Mouse (Mus musculus) T-cell, adult 66 days (primary cell): ENCODE measurements around the gene Hist1h2ai. TPM values are rescaled to one million over a fixed set of nuclear protein-coding genes. Genes with fewer than 3 reads are reported as not detected.

Experiments
- total RNA-seq, 2 experiments: library from RNA; stranded (reverse); gene quantifications; 3 replicates in 1 of 2; 4 replicates in 1 of 2; pipeline ENCODE4 v1.2.4; 2023

The Hist1h2ai gene
- total RNA-seq: 10 to 100 TPM; 69.0 to 85.5 TPM

DNA sequence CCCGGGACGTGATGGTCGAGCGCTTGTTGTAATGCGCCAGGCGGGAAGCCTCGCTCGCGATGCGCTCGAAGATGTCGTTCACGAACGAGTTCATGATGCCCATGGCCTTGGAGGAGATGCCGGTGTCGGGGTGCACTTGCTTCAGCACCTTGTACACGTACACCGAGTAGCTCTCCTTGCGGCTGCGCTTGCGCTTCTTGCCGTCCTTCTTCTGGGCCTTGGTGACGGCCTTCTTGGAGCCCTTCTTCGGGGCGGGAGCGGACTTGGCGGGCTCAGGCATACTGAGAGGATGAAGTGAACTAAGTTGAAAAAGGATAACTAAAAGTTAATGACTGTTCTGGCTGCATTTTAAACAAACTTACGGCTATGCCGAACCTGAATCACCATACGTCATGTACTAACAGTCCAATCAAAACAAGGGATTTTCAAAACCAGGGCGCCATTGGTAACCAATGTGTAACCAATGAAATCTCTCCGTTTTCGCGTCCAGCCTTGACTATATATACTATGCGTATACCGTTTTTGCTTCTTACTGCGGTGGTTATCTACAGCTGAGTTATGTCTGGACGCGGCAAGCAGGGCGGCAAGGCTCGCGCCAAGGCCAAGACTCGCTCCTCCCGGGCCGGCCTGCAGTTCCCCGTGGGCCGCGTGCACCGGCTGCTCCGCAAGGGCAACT is at the start of gene Hist1h2ai, which contains the start of gene Hist1h2bl:
Hist1h2ai (plus strand) TSS at position 559 of the 676 bp plus-strand sequence.
Hist1h2bl (minus strand) TSS at position 280 of the 676 bp plus-strand sequence.

DNA sequence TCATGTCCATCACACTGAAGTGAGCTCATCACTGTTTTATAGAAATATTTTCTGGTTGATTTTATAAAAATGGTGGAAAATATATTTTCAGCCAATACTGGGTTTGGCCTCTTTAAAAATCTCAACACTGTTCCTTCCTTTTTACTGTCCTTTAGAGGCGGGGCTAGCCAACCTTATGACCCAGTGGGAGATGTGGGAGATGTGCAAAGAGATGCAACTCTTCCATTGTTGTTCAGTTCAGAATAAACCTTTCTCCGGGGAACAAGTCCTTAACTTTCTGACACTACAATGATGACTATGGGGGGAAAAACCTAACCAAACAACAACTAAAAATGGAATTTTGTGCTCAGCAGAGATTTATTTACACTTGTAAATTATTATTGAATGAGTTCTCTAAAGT is 38.9 kb upstream of the Hist1h2ai start, which contains the start of gene Olfr1360:
Olfr1360 (minus strand) TSS at position 101 of the 400 bp plus-strand sequence.

DNA sequence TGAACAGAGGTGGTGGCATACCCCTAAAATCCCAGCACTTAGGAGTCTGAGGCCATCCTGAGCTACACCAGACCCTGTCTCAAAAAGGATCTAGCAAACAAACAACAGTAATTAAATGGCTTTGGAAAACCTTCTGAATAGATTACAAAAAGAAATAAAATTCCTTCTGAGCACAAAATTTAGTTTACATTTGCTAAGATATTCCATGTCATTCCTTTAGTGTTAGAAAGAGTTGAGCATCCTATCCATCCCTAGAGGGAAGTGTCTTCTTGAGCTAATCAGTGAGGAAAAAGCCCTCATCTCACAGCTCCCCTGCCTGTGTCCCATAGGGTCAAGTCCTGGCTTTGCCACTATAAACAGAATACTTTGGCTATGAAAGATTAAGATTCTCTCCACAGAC is 18.4 kb upstream of the Hist1h2ai start, which contains the start of gene Olfr1359:
Olfr1359 (plus strand) TSS at position 301 of the 400 bp plus-strand sequence.

GRCm38 (mm10) chr13:21717397-21718357 is 1.5 kb downstream of the Hist1h2ai start, which contains the start of gene Hist1h3h:
Gene Hist1h3h, plus strand, starts transcription at chr13:21717659.

DNA sequence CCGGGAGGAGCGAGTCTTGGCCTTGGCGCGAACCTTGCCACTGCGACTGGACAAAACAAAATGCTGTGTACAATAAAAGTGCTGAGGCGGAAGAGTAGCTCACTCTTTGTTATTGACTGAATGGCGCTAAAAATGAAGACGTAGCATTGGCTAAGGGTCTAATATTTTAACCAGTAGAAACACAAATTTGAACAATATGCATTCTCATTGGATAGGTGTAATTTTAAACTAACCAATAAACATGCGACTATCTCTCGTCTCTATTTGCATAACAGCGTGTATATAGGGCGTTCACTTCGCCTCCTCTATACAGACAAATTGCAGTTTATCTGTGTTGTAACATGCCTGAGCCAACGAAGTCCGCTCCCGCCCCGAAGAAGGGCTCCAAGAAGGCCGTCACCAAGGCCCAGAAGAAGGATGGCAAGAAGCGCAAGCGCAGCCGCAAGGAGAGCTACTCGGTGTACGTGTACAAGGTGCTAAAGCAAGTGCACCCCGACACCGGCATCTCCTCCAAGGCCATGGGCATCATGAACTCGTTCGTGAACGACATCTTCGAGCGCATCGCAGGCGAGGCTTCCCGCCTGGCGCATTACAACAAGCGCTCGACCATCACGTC is 5.6 kb downstream of the Hist1h2ai start, which contains the start of gene Hist1h2bm:
Hist1h2bm (plus strand) TSS at position 288 of the 616 bp plus-strand sequence.

DNA sequence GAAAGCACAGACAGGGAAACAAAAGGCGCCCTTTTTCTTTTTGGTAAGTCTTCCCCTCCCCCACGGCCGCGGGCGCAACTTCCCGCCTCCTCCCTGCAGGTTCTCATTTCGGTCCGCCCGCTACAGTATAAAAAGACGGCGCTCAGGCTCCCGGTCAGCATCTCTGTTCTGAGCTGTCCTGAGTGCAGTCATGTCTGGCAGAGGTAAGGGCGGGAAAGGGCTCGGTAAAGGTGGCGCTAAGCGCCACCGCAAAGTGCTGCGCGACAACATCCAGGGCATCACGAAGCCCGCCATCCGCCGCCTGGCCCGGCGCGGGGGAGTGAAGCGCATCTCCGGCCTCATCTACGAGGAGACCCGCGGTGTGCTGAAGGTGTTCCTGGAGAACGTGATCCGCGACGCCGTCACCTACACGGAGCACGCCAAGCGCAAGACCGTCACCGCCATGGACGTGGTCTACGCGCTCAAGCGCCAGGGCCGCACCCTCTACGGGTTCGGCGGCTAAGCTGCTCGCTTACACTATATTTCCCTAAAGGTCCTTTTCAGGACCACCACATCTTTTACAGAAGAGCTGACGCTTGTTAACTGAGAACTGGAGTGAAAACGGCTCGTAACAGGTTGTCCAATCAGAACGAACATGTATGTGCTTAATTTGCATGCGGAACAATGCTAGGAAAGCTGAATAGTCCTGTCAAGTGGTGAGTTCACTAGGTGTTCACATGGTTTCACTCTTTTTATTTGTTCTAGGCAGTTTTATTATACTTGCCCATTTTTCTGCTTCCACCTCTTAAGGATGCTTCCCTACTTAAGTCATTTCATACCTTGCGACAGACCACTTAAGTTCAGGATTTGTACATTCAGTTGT is 18.9 kb downstream of the Hist1h2ai start, which contains the start of gene Hist1h4j:
Hist1h4j (plus strand) TSS at position 159 of the 862 bp plus-strand sequence.

DNA sequence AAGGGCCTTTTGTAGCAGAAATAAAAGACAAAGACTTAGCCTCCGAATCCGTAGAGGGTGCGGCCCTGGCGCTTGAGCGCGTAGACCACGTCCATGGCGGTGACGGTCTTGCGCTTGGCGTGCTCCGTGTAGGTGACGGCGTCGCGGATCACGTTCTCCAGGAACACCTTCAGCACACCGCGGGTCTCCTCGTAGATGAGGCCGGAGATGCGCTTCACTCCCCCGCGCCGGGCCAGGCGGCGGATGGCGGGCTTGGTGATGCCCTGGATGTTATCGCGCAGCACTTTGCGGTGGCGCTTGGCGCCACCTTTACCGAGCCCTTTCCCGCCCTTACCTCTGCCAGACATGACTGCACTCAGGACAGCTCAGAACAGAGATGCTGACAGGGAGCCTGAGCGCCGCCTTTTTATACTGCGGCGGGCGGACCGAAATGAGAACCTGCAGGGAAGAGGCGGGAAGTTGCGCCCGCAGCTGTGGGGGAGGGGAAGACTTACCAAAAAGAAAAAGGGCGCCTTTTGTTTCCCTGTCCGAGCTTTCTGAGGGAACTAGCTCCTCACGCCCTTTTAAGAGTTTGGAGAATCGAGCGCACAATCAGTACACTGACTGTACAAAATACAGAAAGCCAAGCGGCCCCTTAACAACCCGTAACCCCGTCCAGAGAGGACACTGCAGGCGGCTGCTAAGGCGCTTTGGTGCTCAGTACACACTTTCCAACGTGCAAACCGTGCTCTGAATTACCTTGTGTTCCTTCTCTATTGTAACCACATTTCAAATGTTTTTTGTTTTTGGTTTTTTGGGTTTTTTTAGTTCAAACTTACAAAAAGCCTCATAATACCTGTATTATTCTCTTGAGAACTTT is 34.2 kb downstream of the Hist1h2ai start, which contains the start of gene Hist1h4k:
Hist1h4k (minus strand) TSS at position 347 of the 859 bp plus-strand sequence.

DNA sequence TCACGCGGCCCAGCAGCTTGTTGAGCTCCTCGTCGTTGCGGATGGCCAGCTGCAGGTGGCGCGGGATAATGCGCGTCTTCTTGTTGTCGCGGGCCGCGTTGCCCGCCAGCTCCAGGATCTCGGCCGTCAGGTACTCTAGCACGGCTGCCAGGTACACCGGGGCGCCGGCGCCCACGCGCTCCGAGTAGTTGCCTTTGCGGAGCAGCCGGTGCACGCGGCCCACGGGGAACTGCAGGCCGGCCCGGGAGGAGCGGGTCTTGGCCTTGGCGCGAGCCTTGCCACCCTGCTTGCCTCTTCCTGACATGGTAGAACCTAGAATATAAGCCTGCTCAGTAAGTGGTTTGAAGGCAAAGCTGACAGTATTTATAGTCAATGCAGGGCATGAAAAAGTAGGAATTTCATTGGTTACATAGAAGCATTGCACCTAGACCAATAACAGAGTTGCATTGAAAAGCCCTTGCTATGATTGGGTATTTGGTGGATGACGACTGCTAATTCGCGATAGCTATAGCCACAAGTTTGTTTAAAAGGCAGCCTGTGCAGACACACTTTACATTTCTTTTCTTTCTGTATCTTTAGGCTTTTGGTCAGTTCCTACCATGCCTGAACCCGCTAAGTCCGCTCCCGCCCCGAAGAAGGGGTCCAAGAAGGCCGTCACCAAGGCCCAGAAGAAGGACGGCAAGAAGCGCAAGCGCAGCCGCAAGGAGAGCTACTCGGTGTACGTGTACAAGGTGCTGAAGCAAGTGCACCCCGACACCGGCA is 37.5 kb downstream of the Hist1h2ai start, which contains the start of the genes Hist1h2ak and Hist1h2bn:
Hist1h2ak (minus strand) TSS at position 304 of the 762 bp plus-strand sequence.
Hist1h2bn (plus strand) TSS at position 600 of the 762 bp plus-strand sequence.

Other genes starting within 250 kb of the Hist1h2ai start
- gene Nkapl, start 247.9 kb upstream of the Hist1h2ai start, total RNA-seq: not detected
- not detected for gene Zkscan4, start 237.5 kb upstream of the Hist1h2ai start, total RNA-seq
- not detected for gene Gm10065, start 237.0 kb upstream of the Hist1h2ai start, total RNA-seq
- 1 to 10 TPM; 4.4 to 5.9 TPM for gene AK157302, start 221.2 kb upstream of the Hist1h2ai start, total RNA-seq
- 10 to 100 TPM; 10.6 to 15.1 TPM for gene Gm11273, start 215.0 kb upstream of the Hist1h2ai start, total RNA-seq
- 10 to 100 TPM; 11.1 to 11.3 TPM for gene Zkscan8, start 185.3 kb upstream of the Hist1h2ai start, total RNA-seq
- not detected for gene Olfr1366, start 173.6 kb upstream of the Hist1h2ai start, total RNA-seq
- gene Olfr1535, start 156.5 kb upstream of the Hist1h2ai start, total RNA-seq: not detected
- gene Olfr1364, start 134.7 kb upstream of the Hist1h2ai start, total RNA-seq: not detected
- not detected for gene Olfr1362, start 102.4 kb upstream of the Hist1h2ai start, total RNA-seq
- not detected for gene Olfr11, start 73.9 kb upstream of the Hist1h2ai start, total RNA-seq
- not detected for gene Olfr1361, start 53.0 kb upstream of the Hist1h2ai start, total RNA-seq
- gene Olfr1360, start 39.0 kb upstream of the Hist1h2ai start, total RNA-seq: not detected
- not detected for gene Olfr1359, start 18.3 kb upstream of the Hist1h2ai start, total RNA-seq
- gene Hist1h2bl, start 279 bp upstream of the Hist1h2ai start, total RNA-seq: 100 to 1,000 TPM in 1 of 2 experiments, 10 to 100 TPM in 1; 41.0 to 101 TPM
- gene Hist1h3h, start 1.2 kb downstream of the Hist1h2ai start, total RNA-seq: 100 to 1,000 TPM in 1 of 2 experiments, 10 to 100 TPM in 1; 63.3 to 163 TPM
- gene Hist1h2bm, start 5.6 kb downstream of the Hist1h2ai start, total RNA-seq: 10 to 100 TPM in 1 of 2 experiments, 1 to 10 TPM in 1; 9.3 to 35.0 TPM
- 10 to 100 TPM in 1 of 2 experiments, 1 to 10 TPM in 1; 9.9 to 32.0 TPM for gene Hist1h4j, start 18.6 kb downstream of the Hist1h2ai start, total RNA-seq
- gene Hist1h4k, start 34.1 kb downstream of the Hist1h2ai start, total RNA-seq: 100 to 1,000 TPM; 339 to 539 TPM
- 10 to 100 TPM; 34.6 to 52.1 TPM for gene Hist1h2ak, start 37.4 kb downstream of the Hist1h2ai start, total RNA-seq
- gene Hist1h2bn, start 37.7 kb downstream of the Hist1h2ai start, total RNA-seq: 100 to 1,000 TPM in 1 of 2 experiments, 10 to 100 TPM in 1; 62.8 to 108 TPM
- 10 to 100 TPM; 20.5 to 68.4 TPM for gene Hist1h1b, start 64.2 kb downstream of the Hist1h2ai start, total RNA-seq
- gene Hist1h3i, start 66.9 kb downstream of the Hist1h2ai start, total RNA-seq: 100 to 1,000 TPM in 1 of 2 experiments, 10 to 100 TPM in 1; 89.3 to 207 TPM
- gene Hist1h2an, start 70.8 kb downstream of the Hist1h2ai start, total RNA-seq: 10 to 100 TPM in 1 of 2 experiments, 1 to 10 TPM in 1; 8.2 to 18.6 TPM
- gene Hist1h2bp, start 71.0 kb downstream of the Hist1h2ai start, total RNA-seq: 10 to 100 TPM; 22.1 to 55.1 TPM
- gene Hist1h2bq, start 93.8 kb downstream of the Hist1h2ai start, total RNA-seq: 100 to 1,000 TPM in 1 of 2 experiments, 10 to 100 TPM in 1; 85.1 to 138 TPM
- gene Hist1h2ao, start 94.0 kb downstream of the Hist1h2ai start, total RNA-seq: 100 to 1,000 TPM; 104 to 232 TPM
- 100 to 1,000 TPM; 266 to 341 TPM for gene Hist1h4m, start 95.3 kb downstream of the Hist1h2ai start, total RNA-seq
- gene Hist1h4n, start 115.8 kb downstream of the Hist1h2ai start, total RNA-seq: 100 to 1,000 TPM in 1 of 2 experiments, 10 to 100 TPM in 1; 17.4 to 191 TPM
- 10 to 100 TPM; 52.5 to 94.4 TPM for gene Hist1h2ap, start 117.1 kb downstream of the Hist1h2ai start, total RNA-seq
- 100 to 1,000 TPM in 1 of 2 experiments, 10 to 100 TPM in 1; 85.9 to 136 TPM for gene Hist1h2br, start 117.3 kb downstream of the Hist1h2ai start, total RNA-seq
- gene Zfp184, start 228.7 kb downstream of the Hist1h2ai start, total RNA-seq: under 1 TPM; 0.36 to 0.67 TPM